Mouse (Mus musculus) liver, embryonic 14.5 days (tissue): ENCODE data around the gene Unc13c. TPM values are rescaled to one million over a fixed set of nuclear protein-coding genes. Genes with fewer than 3 reads are reported as not detected.

Experiments used
- ATAC-seq: fragments of 200-750 bp; cut with Nextera tagmentation; 2 replicates; pipeline ENCODE4 v1.8.0; 2017; ENCODE audit warnings: moderate number of reproducible peaks, mild to moderate bottlenecking, moderate library complexity; ENCODE audit not compliant: insufficient read depth
- DNase-seq, 3 experiments: peaks; one replicate each; pipeline ENCODE4 v3.0.0-alpha.2; 2012 to 2013; ENCODE audit warnings: low read depth in 3 of 3, low spot score in 3 of 3
- H3K27ac ChIP-seq: fragments of 300-500 bp; sonication (generic); 2 replicates; pipeline ENCODE4 v1.5.1; 2014; ENCODE audit warnings: moderate library complexity, mild to moderate bottlenecking, control low read depth, inconsistent platforms
- H3K27me3 ChIP-seq: fragments of 300-500 bp; sonication (generic); 2 replicates; pipeline ENCODE4 v1.6.1; 2014; ENCODE audit warnings: mild to moderate bottlenecking, low read length, moderate library complexity; ENCODE audit not compliant: control insufficient read depth, insufficient read depth
- H3K36me3 ChIP-seq: fragments of 300-500 bp; sonication (generic); replicated peaks from 2 replicates; pipeline ENCODE4 v1.6.1; 2014; ENCODE audit warnings: low read depth; ENCODE audit not compliant: control insufficient read depth, insufficient read depth
- H3K4me1 ChIP-seq, 2 experiments: fragments of 200-500 bp in 1 of 2; fragments of 300-500 bp in 1 of 2; sonication (generic) in 1 of 2; replicated peaks; 2 replicates each; pipeline ENCODE4 v1.6.1; 2012 to 2014; ENCODE audit warnings: antibody characterized with exemption in 1 of 2, inconsistent platforms in 1 of 2, low read length in 1 of 2; ENCODE audit not compliant: control insufficient read depth in 2 of 2, insufficient read depth in 2 of 2
- H3K4me2 ChIP-seq: fragments of 300-500 bp; sonication (generic); 2 replicates; pipeline ENCODE4 v1.6.1; 2014; ENCODE audit warnings: low read depth, mild to moderate bottlenecking, control low read depth, moderate library complexity
- H3K4me3 ChIP-seq, 2 experiments: fragments of 200-500 bp in 1 of 2; fragments of 300-500 bp in 1 of 2; sonication (generic) in 1 of 2; 2 replicates each; pipeline ENCODE4 v1.5.1; 2012 to 2014; ENCODE audit warnings: low read depth in 2 of 2, low read length in 2 of 2, mild to moderate bottlenecking in 2 of 2, control low read depth in 1 of 2, inconsistent platforms in 1 of 2, moderate library complexity in 1 of 2; ENCODE audit not compliant: insufficient read depth in 1 of 2
- H3K9ac ChIP-seq: fragments of 300-500 bp; sonication (generic); replicated peaks from 2 replicates; pipeline ENCODE4 v1.6.1; 2014; ENCODE audit warnings: mild to moderate bottlenecking, control low read depth, moderate library complexity
- H3K9me3 ChIP-seq: fragments of 300-500 bp; sonication (generic); 2 replicates; pipeline ENCODE4 v1.6.1; 2016; ENCODE audit warnings: low read length, mixed read lengths; ENCODE audit not compliant: control insufficient read depth
- CTCF ChIP-seq: IDR thresholded peaks from 2 replicates; pipeline ENCODE4 v1.5.1; 2016; ENCODE audit warnings: antibody characterized with exemption, low read depth, control low read depth
- EP300 ChIP-seq: IDR thresholded peaks from 2 replicates; pipeline ENCODE4 v1.6.1; 2016; ENCODE audit warnings: antibody characterized with exemption, low read depth
- WGBS: fragments of 180-500 bp; shearing (Covaris S2); extraction: QIAGEN DNeasy Blood & Tissue Kit; methylation state at CpG from one replicate; pipeline ENCODE4 v1.1.7; 2014; ENCODE audit not compliant: insufficient replicate concordance; 5-methylcytosine and 5-hydroxymethylcytosine counted together
- polyA plus RNA-seq, 2 experiments: library from polyadenylated mRNA; depleted of rRNA in 1 of 2; stranded (reverse) in 1 of 2; unstranded in 1 of 2; fragments of >200 nt; fragmentation: Nextera tagmentation in 1 of 2; extraction: Ambion mirVana in 1 of 2; gene quantifications; 2 replicates each; pipeline versions ENCODE4 v1.2.1 to v1.2.3; 2012 to 2014

The Unc13c gene
- polyA plus RNA-seq, 2 experiments: 0.01 to 0.03 TPM

DNA sequence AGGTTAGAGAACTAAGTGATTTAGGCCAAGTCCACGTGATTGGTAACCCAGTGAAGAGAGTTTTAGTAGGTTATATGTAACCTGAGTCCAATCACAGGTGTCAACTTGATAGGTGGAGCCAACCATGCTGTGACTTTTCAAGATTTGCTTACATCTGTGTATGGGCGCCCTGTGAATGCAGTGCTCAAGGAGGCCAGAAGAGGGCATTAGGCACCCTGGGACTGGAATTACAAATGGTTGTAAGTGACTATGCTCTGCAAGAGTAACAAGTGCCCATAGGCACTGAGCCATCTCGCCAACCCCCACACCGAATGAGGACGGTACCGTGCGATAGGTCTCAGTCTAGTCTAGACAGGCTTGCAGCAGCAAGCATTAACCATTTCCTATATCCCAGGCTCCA is 305.9 kb downstream of the Unc13c start:
- H3K4me3 ChIP-seq: no peak overlapping the region
- no peak for ATAC-seq
- WGBS: 67% methylated on average over 7 of the region's 7 CpGs

DNA sequence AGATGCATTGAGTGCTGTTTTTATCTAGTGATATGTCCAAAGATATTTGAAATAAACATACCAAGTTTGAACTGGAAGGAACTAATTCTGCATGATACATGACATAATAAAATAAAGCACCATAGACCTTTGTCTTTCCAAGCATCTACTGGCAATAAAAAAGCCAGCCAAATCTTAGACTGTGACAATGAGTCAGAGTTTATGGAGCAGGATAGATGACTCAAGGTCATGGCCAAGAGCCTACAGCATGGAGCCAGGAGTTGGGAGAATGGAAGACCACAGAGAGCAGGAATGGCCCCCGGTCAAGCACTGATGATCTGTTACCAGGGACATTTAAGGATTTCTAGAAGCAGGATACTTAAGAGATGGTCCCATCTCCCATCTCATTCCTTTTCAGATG is 319.7 kb downstream of the Unc13c start:
- Histone ChIP-seq H3K27me3 (no peaks in the 10 kb centered on the region), H3K4me3 (no peak overlapping the region), H3K36me3 (no peaks in the 10 kb centered on the region), H3K4me1 (no peaks in the 10 kb centered on the region), H3K9me3 (no peaks in the 10 kb centered on the region), H3K9ac (no peak overlapping the region), H3K27ac (no peak overlapping the region), H3K4me2 (no peak overlapping the region)
- 70% methylated on average over 1 of the region's 1 CpGs for WGBS
- ATAC-seq (no peak), DNase-seq (no peak)
- TF ChIP-seq CTCF (no peak), EP300 (no peak)

More for the DNA sequence above, 305.9 kb downstream of the Unc13c start:
- DNase-seq: no peak
- Histone ChIP-seq H3K9me3 (no peaks in the 10 kb centered on the region), H3K4me2 (no peak overlapping the region), H3K27me3 (no peaks in the 10 kb centered on the region), H3K9ac (no peak overlapping the region), H3K27ac (no peak overlapping the region), H3K36me3 (no peaks in the 10 kb centered on the region), H3K4me1 (no peaks in the 10 kb centered on the region)
- TF ChIP-seq EP300 (no peak), CTCF (no peak)

DNA sequence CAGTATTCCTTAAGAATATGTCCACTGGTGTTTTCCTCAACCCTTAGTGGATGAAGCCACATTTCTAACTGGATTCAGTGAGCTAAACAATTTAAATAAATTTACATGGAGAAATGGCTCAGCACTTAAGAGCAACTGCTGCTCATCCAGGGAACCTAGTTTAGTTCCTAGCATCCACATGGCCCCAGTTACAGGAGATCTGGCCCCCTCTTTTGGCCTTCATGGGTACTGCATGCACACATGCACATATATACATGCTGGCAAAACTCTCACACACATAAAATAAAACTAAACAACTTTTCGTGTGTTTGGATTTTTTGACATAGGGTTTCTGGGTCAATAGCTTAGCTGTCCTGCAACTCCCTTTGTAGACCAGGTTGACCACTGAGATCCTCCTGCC is 330.6 kb downstream of the Unc13c start:
- no peaks in the 10 kb centered on the region for H3K4me1 ChIP-seq
- DNase-seq: no peak
- TF ChIP-seq EP300: no peak
- no peak for TF ChIP-seq CTCF
- H3K9ac ChIP-seq: no peak overlapping the region
- ATAC-seq: no peak
- no peak overlapping the region for H3K4me2 ChIP-seq
- H3K27me3 ChIP-seq: no peaks in the 10 kb centered on the region
- no peak overlapping the region for H3K4me3 ChIP-seq
- 49% methylated on average over 1 of the region's 1 CpGs for WGBS
- no peaks in the 10 kb centered on the region for H3K9me3 ChIP-seq
- H3K36me3 ChIP-seq: no peaks in the 10 kb centered on the region
- H3K27ac ChIP-seq: no peak overlapping the region

DNA sequence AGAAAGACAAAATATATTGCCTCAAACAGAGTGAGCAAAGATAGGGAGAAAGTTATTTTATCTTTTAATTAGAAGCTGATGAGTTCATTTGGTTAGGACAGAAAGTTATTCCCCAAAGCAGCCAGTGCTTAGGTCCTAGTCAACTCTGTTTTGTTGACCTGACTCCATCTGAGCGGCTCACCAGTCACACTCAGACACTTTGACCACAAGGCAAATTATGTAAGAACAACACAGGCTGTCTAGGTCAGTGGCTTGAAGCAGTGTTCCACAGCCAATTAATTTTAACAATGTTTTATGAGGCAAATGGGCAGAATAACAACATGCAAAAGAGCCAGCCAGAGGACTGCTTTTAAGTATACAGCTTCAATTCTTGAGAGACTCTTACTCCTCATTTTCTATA is 343.6 kb downstream of the Unc13c start:
- no peak for DNase-seq
- Histone ChIP-seq H3K9ac (no peak overlapping the region), H3K9me3 (no peaks in the 10 kb centered on the region), H3K27me3 (no peaks in the 10 kb centered on the region), H3K36me3 (no peaks in the 10 kb centered on the region), H3K4me3 (no peak overlapping the region), H3K27ac (no peak overlapping the region), H3K4me2 (no peak overlapping the region), H3K4me1 (no peaks in the 10 kb centered on the region)
- TF ChIP-seq CTCF: no peak
- no peak for TF ChIP-seq EP300
- 43% methylated on average over 1 of the region's 1 CpGs for WGBS
- no peak for ATAC-seq

DNA sequence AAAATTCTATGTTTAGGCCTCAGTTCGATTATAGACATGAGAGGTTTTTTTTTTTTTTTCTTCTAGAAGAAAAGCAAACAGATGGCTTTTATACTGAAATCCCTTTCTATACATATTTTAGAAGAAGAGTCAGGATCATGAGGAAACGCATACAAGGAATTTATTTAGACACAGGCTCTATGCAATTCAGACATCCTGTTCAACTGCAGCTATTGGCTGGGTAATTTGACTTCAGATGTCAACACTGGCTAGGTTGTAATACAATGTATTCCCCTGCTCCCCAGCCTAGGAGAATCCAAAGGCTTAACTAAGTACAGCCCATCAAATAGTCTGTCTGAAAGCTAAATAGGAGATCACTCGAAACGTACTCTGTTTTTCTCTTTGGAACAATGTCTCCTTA is 355.9 kb downstream of the Unc13c start:
- no peak overlapping the region for H3K27ac ChIP-seq

DNA sequence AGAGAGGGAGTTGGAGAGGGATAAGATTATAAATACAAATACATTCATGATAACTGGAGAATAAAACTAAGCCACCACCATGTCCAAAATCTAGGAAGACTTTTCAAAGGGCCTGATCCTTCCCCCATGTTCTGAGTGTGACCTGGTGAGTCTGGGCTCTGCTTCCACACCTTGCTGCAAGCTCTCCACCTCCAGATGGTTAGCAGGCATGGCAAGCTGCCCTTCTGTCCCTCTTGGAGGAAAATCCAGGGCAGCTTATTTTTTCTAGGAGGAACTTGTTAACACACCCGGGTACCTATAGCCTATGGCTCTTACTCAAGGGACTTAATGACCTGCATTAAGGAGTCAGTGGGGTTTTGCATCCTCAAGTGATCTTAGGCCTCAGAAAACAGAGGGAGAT is 364.8 kb downstream of the Unc13c start:
- H3K9me3 ChIP-seq: no peaks in the 10 kb centered on the region
- TF ChIP-seq CTCF (no peak), EP300 (no peak)
- H3K27ac ChIP-seq: no peak overlapping the region
- no peaks in the 10 kb centered on the region for H3K36me3 ChIP-seq
- H3K4me1 ChIP-seq: no peaks in the 10 kb centered on the region
- DNase-seq (no peak), ATAC-seq (no peak)
- H3K27me3 ChIP-seq: no peaks in the 10 kb centered on the region
- H3K9ac ChIP-seq: no peak overlapping the region
- H3K4me3 ChIP-seq: no peak overlapping the region
- 44% methylated on average over 1 of the region's 1 CpGs for WGBS
- no peak overlapping the region for H3K4me2 ChIP-seq

More for the DNA sequence above, 355.9 kb downstream of the Unc13c start:
- Histone ChIP-seq H3K9ac (no peak overlapping the region), H3K9me3 (no peaks in the 10 kb centered on the region), H3K4me2 (no peak overlapping the region), H3K4me3 (no peak overlapping the region), H3K36me3 (no peaks in the 10 kb centered on the region), H3K4me1 (no peaks in the 10 kb centered on the region), H3K27me3 (no peaks in the 10 kb centered on the region)
- 52% methylated on average over 4 of the region's 4 CpGs for WGBS
- DNase-seq (no peak), ATAC-seq (no peak)
- TF ChIP-seq EP300 (no peak), CTCF (no peak)
